Mouse (Mus musculus) E14TG2a.4 (cell line): ENCODE data around the gene Lgi4.

Experiments
- CTCF ChIP-seq: conservative IDR thresholded peaks from 2 replicates; pipeline ENCODE4 v1.5.1; 2014; ENCODE audit warnings: low read length
- NANOG ChIP-seq: IDR thresholded peaks from 2 replicates; pipeline ENCODE4 v1.6.1; 2014; ENCODE audit warnings: borderline replicate concordance, low read length, mixed read lengths
- POU5F1 ChIP-seq: IDR thresholded peaks from 2 replicates; pipeline ENCODE4 v1.6.1; 2014; ENCODE audit warnings: low read length, borderline replicate concordance

DNA sequence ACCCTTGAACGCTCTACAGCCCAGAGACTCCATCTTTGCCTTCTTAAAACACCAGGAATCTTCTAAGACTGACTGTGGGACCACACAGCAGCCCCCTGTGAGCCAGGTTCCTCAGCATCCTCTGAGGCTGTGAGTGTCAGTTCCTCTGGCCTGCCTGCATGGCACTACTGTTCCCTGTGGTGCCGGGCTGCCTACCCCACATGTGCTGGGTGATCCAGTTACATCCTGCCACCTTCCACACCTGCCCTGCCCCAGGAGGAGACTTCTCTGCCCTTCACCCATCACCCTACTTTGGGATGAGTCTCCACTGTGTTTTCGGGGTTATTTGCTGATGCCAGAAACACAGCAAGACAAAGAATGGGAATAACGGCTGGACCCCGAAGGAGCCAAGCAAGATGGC, 60.4 kb downstream of the Lgi4 start:
- TF ChIP-seq CTCF (no peak), POU5F1 (no peak), NANOG (no peak)
